ENCODE assay signal across 16 mouse cellular contexts in the genomic region with DNA sequence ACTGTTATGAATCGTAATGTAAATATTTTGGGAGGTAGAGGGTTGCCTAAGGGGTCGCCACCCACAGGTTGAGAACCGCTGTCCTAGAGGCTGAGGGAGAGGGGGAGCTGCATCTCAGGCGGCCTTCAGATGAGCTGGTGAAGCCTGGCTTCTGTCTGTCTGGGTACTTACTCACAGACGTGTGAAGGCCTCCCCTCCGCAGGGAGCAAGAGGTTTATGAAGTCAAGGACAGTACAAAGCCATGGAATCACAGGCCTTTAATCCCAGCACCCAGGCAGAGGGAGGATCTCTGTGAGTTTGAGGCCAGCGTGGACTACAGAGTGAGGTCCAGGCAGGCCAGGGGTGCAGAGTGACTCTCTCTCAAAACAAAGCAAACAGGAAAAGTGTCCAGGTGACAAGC. TPM values are rescaled to one million over a fixed set of nuclear protein-coding genes. Genes with fewer than 3 reads are reported as not detected.
DNase-seq lines count a peak whose midpoint lies in the region; ATAC-seq and TF ChIP-seq lines count a peak whose summit lies in the region.
"Had no signal": no experiment of that assay in that cellular context is flagged by ENCODE, and none has a peak within 500 bp of the region (broad histone marks: within the 10 kb centered on the region; RNA-seq: fewer than 3 reads in every experiment).

No protein-coding gene starts in this region.

- no peak for ATAC-seq in embryonic facial prominence, embryonic 11.5 days (replicated peaks; ENCODE audit: insufficient number of reproducible peaks, low FRiP score, low TSS enrichment, low read depth)
- ATAC-seq in hindbrain, embryonic 11.5 days (ENCODE audit: low FRiP score) = no peak
- ATAC-seq in hindbrain, postnatal 0 days = no peak
- no peak for ATAC-seq in intestine, postnatal 0 days
- ATAC-seq in liver, embryonic 12.5 days = no peak
- ATAC-seq: intestine, embryonic 15.5 days; lung, postnatal 0 days had no signal

- no peaks in the 10 kb centered on the region for H3K4me1 ChIP-seq in embryonic facial prominence, embryonic 11.5 days (ENCODE audit: control insufficient read depth, insufficient read depth, low read length)
- peaks cover 19% of the 10 kb centered on the region for H3K4me1 ChIP-seq in embryonic facial prominence, embryonic 10.5 days
- peaks cover 14% of the 10 kb centered on the region for H3K4me1 ChIP-seq in hindbrain, embryonic 10.5 days (replicated peaks)
- H3K4me1 ChIP-seq in hindbrain, embryonic 11.5 days (replicated peaks; ENCODE audit: control insufficient read depth, insufficient read depth, low read length) = no peaks in the 10 kb centered on the region
- no peaks in the 10 kb centered on the region for H3K4me1 ChIP-seq in hindbrain, postnatal 0 days (ENCODE audit: insufficient read depth, low read length)
- no peaks in the 10 kb centered on the region for H3K4me1 ChIP-seq in intestine, postnatal 0 days (replicated peaks; ENCODE audit: control insufficient read depth, insufficient read depth, low read length)
- H3K4me1 ChIP-seq in liver, embryonic 12.5 days = no peaks in the 10 kb centered on the region

- H3K4me2 ChIP-seq in embryonic facial prominence, embryonic 11.5 days (ENCODE audit: low read depth, low read length) = no peak overlapping the region
- H3K4me2 ChIP-seq in hindbrain, embryonic 11.5 days (replicated peaks; ENCODE audit: low read depth, low read length) = no peak overlapping the region
- no peak overlapping the region for H3K4me2 ChIP-seq in hindbrain, postnatal 0 days (ENCODE audit: low read depth, low read length)
- no peak overlapping the region for H3K4me2 ChIP-seq in intestine, postnatal 0 days (replicated peaks; ENCODE audit: low read depth)
- H3K4me2 ChIP-seq in liver, embryonic 12.5 days = no peak overlapping the region
- H3K4me2 ChIP-seq: intestine, embryonic 15.5 days; liver, embryonic 11.5 days had no signal

- no peaks in the 10 kb centered on the region; the same call in 1 of the 2 replicates for H3K36me3 ChIP-seq in embryonic facial prominence, embryonic 11.5 days (replicated peaks; ENCODE audit: control insufficient read depth, insufficient read depth, low read depth, low read length)
- H3K36me3 ChIP-seq in embryonic facial prominence, embryonic 10.5 days (replicated peaks) = peaks cover 28% of the 10 kb centered on the region
- H3K36me3 ChIP-seq in hindbrain, embryonic 10.5 days = peaks cover 21% of the 10 kb centered on the region
- no peaks in the 10 kb centered on the region for H3K36me3 ChIP-seq in hindbrain, embryonic 11.5 days (ENCODE audit: control insufficient read depth, insufficient read depth, low read length)
- no peaks in the 10 kb centered on the region for H3K36me3 ChIP-seq in hindbrain, postnatal 0 days (ENCODE audit: insufficient read depth, low read length)
- peaks cover 76% of the 10 kb centered on the region for H3K36me3 ChIP-seq in intestine, postnatal 0 days (ENCODE audit: control insufficient read depth, insufficient read depth)
- H3K36me3 ChIP-seq in liver, embryonic 12.5 days = peaks cover 31% of the 10 kb centered on the region

- H3K27ac ChIP-seq in embryonic facial prominence, embryonic 11.5 days (replicated peaks; ENCODE audit: low read depth, low read length) = peak overlapping the region; percentile 52
- H3K27ac ChIP-seq in embryonic facial prominence, embryonic 10.5 days (replicated peaks) = no peak overlapping the region
- peak overlapping the region; percentile 59 for H3K27ac ChIP-seq in hindbrain, embryonic 10.5 days
- H3K27ac ChIP-seq in hindbrain, embryonic 11.5 days (ENCODE audit: low read depth, low read length) = no peak overlapping the region
- 0 out of 2 replicates have a peak overlapping the region, but pooled peaks have one; percentile 41 for H3K27ac ChIP-seq in hindbrain, postnatal 0 days
- no peak overlapping the region for H3K27ac ChIP-seq in intestine, postnatal 0 days (ENCODE audit: low read depth, low read length)
- no peak overlapping the region for H3K27ac ChIP-seq in liver, embryonic 12.5 days
- H3K27ac ChIP-seq: intestine, embryonic 15.5 days; kidney, postnatal 0 days had no signal

- H3K9me3 ChIP-seq in embryonic facial prominence, embryonic 11.5 days (replicated peaks; ENCODE audit: control insufficient read depth, low read length) = no peaks in the 10 kb centered on the region
- H3K9me3 ChIP-seq in embryonic facial prominence, embryonic 10.5 days = no peaks in the 10 kb centered on the region
- no peaks in the 10 kb centered on the region for H3K9me3 ChIP-seq in hindbrain, embryonic 10.5 days
- no peaks in the 10 kb centered on the region for H3K9me3 ChIP-seq in hindbrain, embryonic 11.5 days (ENCODE audit: control insufficient read depth, low read length)
- no peaks in the 10 kb centered on the region for H3K9me3 ChIP-seq in hindbrain, postnatal 0 days (ENCODE audit: low read length)
- H3K9me3 ChIP-seq in intestine, postnatal 0 days (ENCODE audit: control insufficient read depth) = no peaks in the 10 kb centered on the region
- H3K9me3 ChIP-seq in liver, embryonic 12.5 days (replicated peaks) = no peaks in the 10 kb centered on the region
- H3K9me3 ChIP-seq: intestine, embryonic 15.5 days had no signal

- TF ChIP-seq CTCF in hindbrain, postnatal 0 days (IDR thresholded peaks at IDR 0.05; ENCODE audit: low read depth) = no peak
- TF ChIP-seq CTCF in intestine, postnatal 0 days (IDR thresholded peaks at IDR 0.05; ENCODE audit: low read depth) = no peak

- 70% methylated on average over 7 of the region's 7 CpGs for WGBS in embryonic facial prominence, embryonic 11.5 days
- WGBS in embryonic facial prominence, embryonic 10.5 days = 74% methylated on average over 7 of the region's 7 CpGs
- WGBS in hindbrain, embryonic 10.5 days = 73% methylated on average over 7 of the region's 7 CpGs
- WGBS in hindbrain, embryonic 11.5 days = 63% methylated on average over 7 of the region's 7 CpGs
- 72% methylated on average over 7 of the region's 7 CpGs for WGBS in hindbrain, postnatal 0 days
- WGBS in intestine, postnatal 0 days = 62% methylated on average over 7 of the region's 7 CpGs
- 66% methylated on average over 7 of the region's 7 CpGs for WGBS in liver, embryonic 12.5 days (ENCODE audit: insufficient replicate concordance)

- no peak for DNase-seq in embryonic facial prominence, embryonic 11.5 days (ENCODE audit: low spot score)
- DNase-seq in embryonic facial prominence, embryonic 10.5 days (ENCODE audit: low spot score) = no peak
- no peak for DNase-seq in hindbrain, embryonic 10.5 days (ENCODE audit: low spot score)
- DNase-seq in hindbrain, embryonic 11.5 days (ENCODE audit: low spot score) = no peak
- DNase-seq in adrenal gland, postnatal 14 days = peak; percentile 66
- no peak for DNase-seq in hindbrain, postnatal 0 days (ENCODE audit: low spot score)
- DNase-seq: cerebellum, adult 18-20 months; layer of hippocampus, adult 9-11 months; thymus, adult 18-20 months had no signal

- no peaks in the 10 kb centered on the region for H3K27me3 ChIP-seq in embryonic facial prominence, embryonic 11.5 days (ENCODE audit: control insufficient read depth, insufficient read depth, low read length)
- H3K27me3 ChIP-seq in embryonic facial prominence, embryonic 10.5 days (replicated peaks; ENCODE audit: low read depth, poor library complexity, severe bottlenecking) = no peaks in the 10 kb centered on the region
- H3K27me3 ChIP-seq in hindbrain, embryonic 10.5 days (ENCODE audit: insufficient read depth, poor library complexity, severe bottlenecking) = no peaks in the 10 kb centered on the region
- H3K27me3 ChIP-seq in hindbrain, embryonic 11.5 days (ENCODE audit: control insufficient read depth, insufficient read depth, low read length) = no peaks in the 10 kb centered on the region
- no peaks in the 10 kb centered on the region for H3K27me3 ChIP-seq in hindbrain, postnatal 0 days (ENCODE audit: insufficient read depth, low read length)
- H3K27me3 ChIP-seq in intestine, postnatal 0 days (replicated peaks; ENCODE audit: control insufficient read depth, insufficient read depth, low read length) = no peaks in the 10 kb centered on the region
- H3K27me3 ChIP-seq in liver, embryonic 12.5 days (replicated peaks) = no peaks in the 10 kb centered on the region
- H3K27me3 ChIP-seq: intestine, embryonic 15.5 days had no signal

- H3K4me3 ChIP-seq in embryonic facial prominence, embryonic 11.5 days (ENCODE audit: low read depth, low read length) = no peak overlapping the region
- H3K4me3 ChIP-seq in embryonic facial prominence, embryonic 10.5 days = no peak overlapping the region
- no peak overlapping the region for H3K4me3 ChIP-seq in hindbrain, embryonic 10.5 days
- no peak overlapping the region for H3K4me3 ChIP-seq in hindbrain, embryonic 11.5 days (ENCODE audit: low read depth, low read length)
- no peak overlapping the region for H3K4me3 ChIP-seq in hindbrain, postnatal 0 days (ENCODE audit: low read length)
- no peak overlapping the region for H3K4me3 ChIP-seq in intestine, postnatal 0 days (ENCODE audit: low read depth, low read length)
- H3K4me3 ChIP-seq in liver, embryonic 12.5 days = no peak overlapping the region
- H3K4me3 ChIP-seq: intestine, embryonic 15.5 days had no signal

- H3K9ac ChIP-seq in embryonic facial prominence, embryonic 11.5 days (replicated peaks; ENCODE audit: low read length) = no peak overlapping the region
- H3K9ac ChIP-seq in hindbrain, embryonic 11.5 days (ENCODE audit: low read depth, low read length) = no peak overlapping the region
- H3K9ac ChIP-seq in hindbrain, postnatal 0 days (replicated peaks; ENCODE audit: low read length) = no peak overlapping the region
- H3K9ac ChIP-seq in intestine, postnatal 0 days (ENCODE audit: low read depth, low read length) = no peak overlapping the region
- H3K9ac ChIP-seq in liver, embryonic 12.5 days = no peak overlapping the region
- H3K9ac ChIP-seq: intestine, embryonic 15.5 days had no signal

RNA-seq across cellular contexts. Expression of gene Pafah2, which starts 21.0 kb away (rescaled TPM):
- polyA plus RNA-seq in embryonic facial prominence, embryonic 11.5 days (2014; fragmentation: Nextera tagmentation; extraction: Ambion mirVana) = 9.4 and 9.9 TPM in 2 replicates
- 7.0 and 8.3 TPM in 2 replicates for polyA plus RNA-seq in embryonic facial prominence, embryonic 10.5 days (2016; fragmentation: Nextera tagmentation; extraction: Ambion mirVana)
- polyA plus RNA-seq in hindbrain, embryonic 10.5 days (2016; fragmentation: Nextera tagmentation; extraction: Ambion mirVana) = 7.9 and 9.5 TPM in 2 replicates
- polyA plus RNA-seq in hindbrain, embryonic 11.5 days (2014; fragmentation: Nextera tagmentation; extraction: Ambion mirVana) = 7.9 and 10.2 TPM in 2 replicates
- total RNA-seq in adrenal gland, postnatal 14 days (2021) = 15.9 and 21.2 TPM in 2 replicates
- 12.1 and 17.9 TPM in 2 replicates for total RNA-seq in hindbrain, postnatal 0 days (2014; rRNA removed)
- polyA plus RNA-seq in hindbrain, postnatal 0 days (2015; fragmentation: Nextera tagmentation; extraction: Ambion mirVana) = 5.3 and 6.7 TPM in 2 replicates
- polyA plus RNA-seq in intestine, postnatal 0 days (2015; fragmentation: Nextera tagmentation; extraction: Ambion mirVana) = 39.8 and 49.2 TPM in 2 replicates
- 4.7 and 5.2 TPM in 2 replicates for polyA plus RNA-seq in liver, embryonic 12.5 days (2016; fragmentation: Nextera tagmentation; extraction: Ambion mirVana)

RNA-seq across cellular contexts. Expression of gene Extl1, which starts 33.5 kb away (rescaled TPM):
- polyA plus RNA-seq in embryonic facial prominence, embryonic 11.5 days (2014; fragmentation: Nextera tagmentation; extraction: Ambion mirVana) = 0.38 and 0.71 TPM in 2 replicates
- 0.25 and 0.66 TPM in 2 replicates for polyA plus RNA-seq in embryonic facial prominence, embryonic 10.5 days (2016; fragmentation: Nextera tagmentation; extraction: Ambion mirVana)
- 0.25 and 0.63 TPM in 2 replicates for polyA plus RNA-seq in hindbrain, embryonic 10.5 days (2016; fragmentation: Nextera tagmentation; extraction: Ambion mirVana)
- 0.18 and 0.26 TPM in 2 replicates for polyA plus RNA-seq in hindbrain, embryonic 11.5 days (2014; fragmentation: Nextera tagmentation; extraction: Ambion mirVana)
- total RNA-seq in adrenal gland, postnatal 14 days (2021) = 0.96 and 1.7 TPM in 2 replicates
- 0.54 and 1.8 TPM in 2 replicates for total RNA-seq in hindbrain, postnatal 0 days (2014; rRNA removed)
- polyA plus RNA-seq in hindbrain, postnatal 0 days (2015; fragmentation: Nextera tagmentation; extraction: Ambion mirVana) = 0.39 and 0.66 TPM in 2 replicates
- polyA plus RNA-seq in intestine, postnatal 0 days (2015; fragmentation: Nextera tagmentation; extraction: Ambion mirVana) = 1.0 and 1.2 TPM in 2 replicates
- polyA plus RNA-seq in liver, embryonic 12.5 days (2016; fragmentation: Nextera tagmentation; extraction: Ambion mirVana) = 0.25 and 0.36 TPM in 2 replicates
- total RNA-seq: granulocyte monocyte progenitor cell, adult 5-6 weeks had no signal

RNA-seq across cellular contexts. Expression of gene Stmn1, which starts 51.0 kb away (rescaled TPM):
- polyA plus RNA-seq in embryonic facial prominence, embryonic 11.5 days (2014; fragmentation: Nextera tagmentation; extraction: Ambion mirVana) = 3,252 and 3,396 TPM in 2 replicates
- polyA plus RNA-seq in embryonic facial prominence, embryonic 10.5 days (2016; fragmentation: Nextera tagmentation; extraction: Ambion mirVana) = 2,394 and 2,556 TPM in 2 replicates
- polyA plus RNA-seq in hindbrain, embryonic 10.5 days (2016; fragmentation: Nextera tagmentation; extraction: Ambion mirVana) = 2,849 and 3,914 TPM in 2 replicates
- 4,486 and 4,492 TPM in 2 replicates for polyA plus RNA-seq in hindbrain, embryonic 11.5 days (2014; fragmentation: Nextera tagmentation; extraction: Ambion mirVana)
- total RNA-seq in adrenal gland, postnatal 14 days (2021) = 118 and 119 TPM in 2 replicates
- total RNA-seq in hindbrain, postnatal 0 days (2014; rRNA removed) = 667 and 752 TPM in 2 replicates
- polyA plus RNA-seq in hindbrain, postnatal 0 days (2015; fragmentation: Nextera tagmentation; extraction: Ambion mirVana) = 4,115 and 4,307 TPM in 2 replicates
- polyA plus RNA-seq in intestine, postnatal 0 days (2015; fragmentation: Nextera tagmentation; extraction: Ambion mirVana) = 398 and 412 TPM in 2 replicates
- polyA plus RNA-seq in liver, embryonic 12.5 days (2016; fragmentation: Nextera tagmentation; extraction: Ambion mirVana) = 558 and 570 TPM in 2 replicates

Comparison
In these comparisons a context has a peak if more than half of its experiments do, and no peak if none do; other contexts are left out.
1. H3K27ac ChIP-seq: peak in embryonic facial prominence, embryonic 11.5 days (single experiment), hindbrain, embryonic 10.5 days (single experiment) and hindbrain, postnatal 0 days (single experiment); none in embryonic facial prominence, embryonic 10.5 days (single experiment), hindbrain, embryonic 11.5 days (single experiment), intestine, postnatal 0 days (single experiment) and liver, embryonic 12.5 days (single experiment).